Mouse (Mus musculus) liver, embryonic 14.5 days (tissue): ENCODE measurements around the gene Marf1. TPM values are rescaled to one million over a fixed set of nuclear protein-coding genes. Genes with fewer than 3 reads are reported as not detected.

ENCODE experiments used
- ATAC-seq: fragments of 200-750 bp; cut with Nextera tagmentation; 2 replicates; pipeline ENCODE4 v1.8.0; 2017; ENCODE audit warnings: moderate number of reproducible peaks, mild to moderate bottlenecking, moderate library complexity; ENCODE audit not compliant: insufficient read depth
- DNase-seq, 3 experiments: peaks; one replicate each; pipeline ENCODE4 v3.0.0-alpha.2; 2012 to 2013; ENCODE audit warnings: low read depth in 3 of 3, low spot score in 3 of 3
- H3K27ac ChIP-seq: fragments of 300-500 bp; sonication (generic); 2 replicates; pipeline ENCODE4 v1.5.1; 2014; ENCODE audit warnings: moderate library complexity, mild to moderate bottlenecking, control low read depth, inconsistent platforms
- H3K27me3 ChIP-seq: fragments of 300-500 bp; sonication (generic); 2 replicates; pipeline ENCODE4 v1.6.1; 2014; ENCODE audit warnings: mild to moderate bottlenecking, low read length, moderate library complexity; ENCODE audit not compliant: control insufficient read depth, insufficient read depth
- H3K36me3 ChIP-seq: fragments of 300-500 bp; sonication (generic); replicated peaks from 2 replicates; pipeline ENCODE4 v1.6.1; 2014; ENCODE audit warnings: low read depth; ENCODE audit not compliant: control insufficient read depth, insufficient read depth
- H3K4me1 ChIP-seq, 2 experiments: fragments of 200-500 bp in 1 of 2; fragments of 300-500 bp in 1 of 2; sonication (generic) in 1 of 2; replicated peaks; 2 replicates each; pipeline ENCODE4 v1.6.1; 2012 to 2014; ENCODE audit warnings: antibody characterized with exemption in 1 of 2, inconsistent platforms in 1 of 2, low read length in 1 of 2; ENCODE audit not compliant: control insufficient read depth in 2 of 2, insufficient read depth in 2 of 2
- H3K4me2 ChIP-seq: fragments of 300-500 bp; sonication (generic); 2 replicates; pipeline ENCODE4 v1.6.1; 2014; ENCODE audit warnings: low read depth, mild to moderate bottlenecking, control low read depth, moderate library complexity
- H3K4me3 ChIP-seq, 2 experiments: fragments of 200-500 bp in 1 of 2; fragments of 300-500 bp in 1 of 2; sonication (generic) in 1 of 2; 2 replicates each; pipeline ENCODE4 v1.5.1; 2012 to 2014; ENCODE audit warnings: low read depth in 2 of 2, low read length in 2 of 2, mild to moderate bottlenecking in 2 of 2, control low read depth in 1 of 2, inconsistent platforms in 1 of 2, moderate library complexity in 1 of 2; ENCODE audit not compliant: insufficient read depth in 1 of 2
- H3K9ac ChIP-seq: fragments of 300-500 bp; sonication (generic); replicated peaks from 2 replicates; pipeline ENCODE4 v1.6.1; 2014; ENCODE audit warnings: mild to moderate bottlenecking, control low read depth, moderate library complexity
- H3K9me3 ChIP-seq: fragments of 300-500 bp; sonication (generic); 2 replicates; pipeline ENCODE4 v1.6.1; 2016; ENCODE audit warnings: low read length, mixed read lengths; ENCODE audit not compliant: control insufficient read depth
- CTCF ChIP-seq: IDR thresholded peaks from 2 replicates; pipeline ENCODE4 v1.5.1; 2016; ENCODE audit warnings: antibody characterized with exemption, low read depth, control low read depth
- EP300 ChIP-seq: IDR thresholded peaks from 2 replicates; pipeline ENCODE4 v1.6.1; 2016; ENCODE audit warnings: antibody characterized with exemption, low read depth
- WGBS: fragments of 180-500 bp; shearing (Covaris S2); extraction: QIAGEN DNeasy Blood & Tissue Kit; methylation state at CpG from one replicate; pipeline ENCODE4 v1.1.7; 2014; ENCODE audit not compliant: insufficient replicate concordance; 5-methylcytosine and 5-hydroxymethylcytosine counted together
- polyA plus RNA-seq, 2 experiments: library from polyadenylated mRNA; depleted of rRNA in 1 of 2; stranded (reverse) in 1 of 2; unstranded in 1 of 2; fragments of >200 nt; fragmentation: Nextera tagmentation in 1 of 2; extraction: Ambion mirVana in 1 of 2; gene quantifications; 2 replicates each; pipeline versions ENCODE4 v1.2.1 to v1.2.3; 2012 to 2014

Gene Marf1
- polyA plus RNA-seq, 2 experiments: 4.7 to 5.9 TPM

DNA sequence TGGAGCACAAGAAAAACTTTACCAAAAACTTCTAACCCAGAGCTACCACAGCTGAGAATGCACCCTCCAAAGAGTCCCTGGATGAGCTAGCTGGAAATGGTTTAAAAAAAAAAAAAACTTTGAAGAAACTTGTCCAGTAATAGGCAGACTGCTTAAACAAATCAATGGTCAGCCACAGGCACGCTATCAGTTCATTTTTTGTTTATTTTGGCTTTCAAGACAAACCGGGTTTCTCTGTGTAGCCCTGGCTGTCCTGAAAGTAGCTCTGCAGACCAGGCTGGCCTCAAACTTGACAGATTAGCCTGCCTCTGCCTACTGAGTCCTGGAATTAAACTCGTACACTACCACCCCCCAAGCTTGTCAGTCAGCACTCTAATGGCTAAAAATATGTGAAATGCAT, 19.9 kb downstream of the Marf1 start:
- Histone ChIP-seq H3K4me1 (no peaks in the 10 kb centered on the region), H3K4me3 (no peak overlapping the region), H3K27me3 (no peaks in the 10 kb centered on the region), H3K36me3 (peaks cover 58% of the 10 kb centered on the region), H3K4me2 (no peak overlapping the region), H3K9ac (no peak overlapping the region), H3K27ac (no peak overlapping the region), H3K9me3 (no peaks in the 10 kb centered on the region)
- TF ChIP-seq CTCF (no peak), EP300 (no peak)
- WGBS: 75% methylated on average over 3 of the region's 3 CpGs
- no peak for ATAC-seq
- DNase-seq: no peak

DNA sequence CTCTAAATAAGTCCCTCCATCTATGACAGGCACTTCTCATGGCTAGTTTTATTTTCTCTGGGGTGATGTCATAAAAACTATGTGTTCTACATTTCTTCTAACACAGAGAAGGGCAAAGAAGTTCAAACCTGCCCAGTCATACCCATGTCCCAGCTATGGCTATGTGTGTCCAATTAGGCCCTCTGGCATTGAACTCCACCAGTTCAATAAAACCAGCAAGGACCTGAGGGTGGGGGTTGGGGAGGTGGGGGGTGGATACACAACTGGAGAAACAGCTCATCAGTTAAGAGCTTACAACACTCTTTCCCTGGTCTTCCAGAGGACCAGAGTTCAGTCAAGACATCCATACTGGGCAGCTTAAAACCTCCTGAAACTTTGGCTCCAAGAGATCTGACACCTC, 24.0 kb downstream of the Marf1 start:
- TF ChIP-seq EP300: no peak
- no peak for TF ChIP-seq CTCF
- Histone ChIP-seq H3K27ac (no peak overlapping the region), H3K36me3 (peaks cover 52% of the 10 kb centered on the region)

DNA sequence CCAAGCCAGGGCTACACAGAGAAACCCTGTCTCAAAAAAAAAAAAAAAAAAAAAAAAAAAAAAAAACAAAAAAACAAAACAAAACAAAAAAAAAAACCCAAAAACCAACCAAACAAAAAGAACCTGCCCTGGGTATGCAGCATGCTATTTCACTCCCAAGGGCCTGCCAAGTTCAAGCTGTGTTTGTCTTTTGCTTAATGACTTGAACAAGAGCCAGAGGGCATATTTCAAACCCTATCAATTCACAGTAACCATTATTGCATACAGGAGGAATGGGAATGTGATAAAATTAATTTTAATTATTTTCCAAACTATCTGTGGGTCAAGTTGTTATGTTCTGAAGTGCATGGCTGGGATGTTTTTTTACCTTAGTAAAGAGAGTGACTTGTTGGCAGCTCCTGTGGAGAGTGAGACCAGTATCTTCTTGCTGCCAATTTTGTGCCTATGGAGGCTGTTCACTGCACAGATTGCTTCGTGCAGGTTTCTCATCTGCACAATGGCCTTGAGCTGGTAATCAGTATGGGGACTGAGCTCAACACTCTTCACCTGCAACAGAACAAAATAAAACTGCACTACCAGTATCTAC, 25.1 kb downstream of the Marf1 start:
- no peaks in the 10 kb centered on the region for H3K4me1 ChIP-seq
- H3K4me3 ChIP-seq: no peak overlapping the region
- no peak overlapping the region for H3K27ac ChIP-seq
- H3K9me3 ChIP-seq: no peaks in the 10 kb centered on the region
- no peak overlapping the region for H3K4me2 ChIP-seq
- no peak for DNase-seq
- TF ChIP-seq EP300 (no peak), CTCF (no peak)
- H3K27me3 ChIP-seq: no peaks in the 10 kb centered on the region
- 78% methylated on average over 1 of the region's 1 CpGs for WGBS
- H3K36me3 ChIP-seq: peaks cover 52% of the 10 kb centered on the region
- ATAC-seq: no peak
- no peak overlapping the region for H3K9ac ChIP-seq

More for the DNA sequence above, 24.0 kb downstream of the Marf1 start:
- no peak for ATAC-seq
- Histone ChIP-seq H3K4me1 (no peaks in the 10 kb centered on the region), H3K9ac (no peak overlapping the region), H3K9me3 (no peaks in the 10 kb centered on the region), H3K27me3 (no peaks in the 10 kb centered on the region), H3K4me3 (no peak overlapping the region), H3K4me2 (no peak overlapping the region)
- no peak for DNase-seq

DNA sequence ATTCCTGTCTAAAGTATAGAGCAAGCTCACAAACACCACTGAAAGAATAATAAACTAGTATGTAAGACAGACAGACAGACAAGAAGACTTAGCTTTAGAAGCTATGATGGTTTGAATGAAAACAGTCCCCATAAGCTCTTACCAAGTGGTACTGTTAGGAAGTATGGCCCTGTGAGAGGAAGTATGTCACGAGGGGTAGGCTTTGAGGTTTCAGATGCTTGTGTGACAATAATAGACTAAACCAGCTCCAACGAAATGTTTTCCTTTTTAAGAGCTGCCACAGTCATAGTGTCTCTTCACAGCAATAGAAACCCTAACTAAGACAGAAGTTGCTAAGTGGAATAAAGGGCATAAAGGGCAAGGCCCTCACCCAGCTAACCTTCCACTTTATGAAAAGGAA, 28.1 kb downstream of the Marf1 start:
- DNase-seq (no peak), ATAC-seq (no peak)
- Histone ChIP-seq H3K4me1 (no peaks in the 10 kb centered on the region), H3K9ac (no peak overlapping the region), H3K4me2 (no peak overlapping the region), H3K27ac (no peak overlapping the region), H3K9me3 (no peaks in the 10 kb centered on the region), H3K36me3 (peaks cover 47% of the 10 kb centered on the region), H3K27me3 (no peaks in the 10 kb centered on the region), H3K4me3 (no peak overlapping the region)
- 52% methylated on average over 2 of the region's 2 CpGs for WGBS
- TF ChIP-seq EP300 (no peak), CTCF (no peak)

DNA sequence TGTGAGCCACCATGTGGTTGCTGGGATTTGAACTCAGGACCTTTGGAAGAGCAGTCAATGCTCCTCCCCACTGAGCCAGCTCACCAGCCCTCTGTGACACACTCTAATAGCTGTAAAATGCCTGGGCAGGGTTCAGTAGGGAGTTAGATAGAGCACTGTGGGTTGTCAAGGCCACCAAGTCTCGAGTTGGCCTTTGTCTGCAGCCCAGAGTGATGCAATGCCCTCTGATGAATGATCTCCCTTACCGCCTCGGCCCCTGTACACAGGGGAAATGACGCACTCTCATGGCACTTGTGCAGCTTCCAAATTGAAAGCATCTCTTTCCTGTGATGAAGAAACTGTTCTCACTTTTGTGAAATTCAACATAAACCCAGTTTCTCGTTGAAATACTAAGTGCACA, 31.3 kb downstream of the Marf1 start:
- Histone ChIP-seq H3K4me1 (no peaks in the 10 kb centered on the region), H3K9ac (no peak overlapping the region), H3K4me2 (no peak overlapping the region), H3K9me3 (no peaks in the 10 kb centered on the region), H3K4me3 (no peak overlapping the region), H3K27ac (no peak overlapping the region), H3K27me3 (no peaks in the 10 kb centered on the region), H3K36me3 (peaks cover 46% of the 10 kb centered on the region)
- peak; percentile 45; the same call in 1 of the 2 replicates for ATAC-seq
- no peak for DNase-seq
- TF ChIP-seq EP300 (no peak), CTCF (no peak)
- WGBS: 67% methylated on average over 5 of the region's 5 CpGs
